Comparison of ENCODE assay signal across 7 mouse cellular contexts in genomic region chr5:69557404-69557935, GRCm38 (mm10). TPM values are rescaled to one million over a fixed set of nuclear protein-coding genes. Genes with fewer than 3 reads are reported as not detected.
DNase-seq lines count a peak whose midpoint lies in the region; ATAC-seq and TF ChIP-seq lines count a peak whose summit lies in the region.

No protein-coding gene starts in this region.

- 0 out of 2 replicates have a peak, but pooled peaks cover 4% of the 10 kb centered on the region for H3K36me3 ChIP-seq in lung, embryonic 16.5 days (ENCODE audit: control insufficient read depth, insufficient read depth, low read length)
- H3K36me3 ChIP-seq in embryonic facial prominence, embryonic 13.5 days, result peaks cover 21% of the 10 kb centered on the region
- H3K36me3 ChIP-seq in intestine, embryonic 16.5 days (ENCODE audit: control insufficient read depth, insufficient read depth, low read length), result no peaks in the 10 kb centered on the region
- peaks cover 14% of the 10 kb centered on the region; the same call in 1 of the 2 replicates for H3K36me3 ChIP-seq in midbrain, postnatal 0 days (ENCODE audit: insufficient read depth, low read length)

- TF ChIP-seq CTCF in midbrain, postnatal 0 days (IDR thresholded peaks at IDR 0.05), result no peak

- 6% methylated on average over 16 of the region's 16 CpGs for WGBS in lung, embryonic 16.5 days
- WGBS in embryonic facial prominence, embryonic 13.5 days, result 12% methylated on average over 16 of the region's 16 CpGs
- WGBS in intestine, embryonic 16.5 days, result 10% methylated on average over 16 of the region's 16 CpGs
- WGBS in midbrain, postnatal 0 days, result 10% methylated on average over 16 of the region's 16 CpGs

- no peaks in the 10 kb centered on the region for H3K27me3 ChIP-seq in lung, embryonic 16.5 days (ENCODE audit: control insufficient read depth, insufficient read depth, low read depth, low read length)
- H3K27me3 ChIP-seq in embryonic facial prominence, embryonic 13.5 days, result no peaks in the 10 kb centered on the region
- no peaks in the 10 kb centered on the region for H3K27me3 ChIP-seq in intestine, embryonic 16.5 days (replicated peaks; ENCODE audit: control insufficient read depth, insufficient read depth, low read length)
- no peaks in the 10 kb centered on the region for H3K27me3 ChIP-seq in midbrain, postnatal 0 days (ENCODE audit: insufficient read depth, low read length)

- ATAC-seq in lung, embryonic 16.5 days (ENCODE audit: low read depth), result no peak
- 0 out of 2 replicates have a peak, but pooled peaks have one; percentile 48 for ATAC-seq in embryonic facial prominence, embryonic 13.5 days (ENCODE audit: insufficient number of reproducible peaks, insufficient read depth, low FRiP score, low TSS enrichment, low read depth)
- ATAC-seq in intestine, embryonic 16.5 days, result peak; percentile 21; the same call in 1 of the 2 replicates
- no peak; the same call in 1 of the 2 replicates for ATAC-seq in midbrain, postnatal 0 days (ENCODE audit: low FRiP score)

- no peaks in the 10 kb centered on the region for H3K9me3 ChIP-seq in lung, embryonic 16.5 days (ENCODE audit: control insufficient read depth, low read length)
- H3K9me3 ChIP-seq in embryonic facial prominence, embryonic 13.5 days, result no peaks in the 10 kb centered on the region
- no peaks in the 10 kb centered on the region for H3K9me3 ChIP-seq in intestine, embryonic 16.5 days (ENCODE audit: control insufficient read depth, low read length)
- no peaks in the 10 kb centered on the region for H3K9me3 ChIP-seq in midbrain, postnatal 0 days (ENCODE audit: low read length)

- H3K4me2 ChIP-seq in lung, embryonic 16.5 days (ENCODE audit: low read depth, low read length), result peak overlapping the region; percentile 73
- peak overlapping the region; percentile 64 for H3K4me2 ChIP-seq in embryonic facial prominence, embryonic 13.5 days
- peak overlapping the region; percentile 59 for H3K4me2 ChIP-seq in intestine, embryonic 16.5 days (ENCODE audit: low read depth, low read length)
- H3K4me2 ChIP-seq in midbrain, postnatal 0 days (ENCODE audit: low read depth, low read length, poor library complexity, severe bottlenecking), result peak overlapping the region; percentile 66

- DNase-seq in lung, postnatal 4 days, result no peak
- peak; percentile 31 for DNase-seq in ZHBTc4 (ENCODE audit: low read depth, low spot score)
- DNase-seq in midbrain, postnatal 0 days (ENCODE audit: low spot score), result peak; percentile 38
- no peak for DNase-seq in urinary bladder, postnatal 4 days (ENCODE audit: low spot score in 2 of 2)

- H3K9ac ChIP-seq in lung, embryonic 16.5 days (ENCODE audit: low read length), result peak overlapping the region; percentile 98
- peak overlapping the region; percentile 97 for H3K9ac ChIP-seq in embryonic facial prominence, embryonic 13.5 days
- peak overlapping the region; percentile 96 for H3K9ac ChIP-seq in intestine, embryonic 16.5 days (ENCODE audit: low read depth, low read length)
- peak overlapping the region; percentile 90 for H3K9ac ChIP-seq in midbrain, postnatal 0 days (replicated peaks; ENCODE audit: low read length, poor library complexity, severe bottlenecking)

- H3K4me3 ChIP-seq in lung, embryonic 16.5 days (ENCODE audit: low read length), result peak overlapping the region; percentile 97
- peak overlapping the region; percentile 97 for H3K4me3 ChIP-seq in embryonic facial prominence, embryonic 13.5 days
- peak overlapping the region; percentile 84 for H3K4me3 ChIP-seq in intestine, embryonic 16.5 days (ENCODE audit: low read length)
- peak overlapping the region; percentile 93 for H3K4me3 ChIP-seq in midbrain, postnatal 0 days (ENCODE audit: low read depth, low read length)

- H3K27ac ChIP-seq in lung, embryonic 16.5 days (ENCODE audit: low read length), result peak overlapping the region; percentile 61; the same call in 1 of the 2 replicates
- H3K27ac ChIP-seq in embryonic facial prominence, embryonic 13.5 days, result peak overlapping the region; percentile 90
- H3K27ac ChIP-seq in intestine, embryonic 16.5 days (ENCODE audit: low read length), result peak overlapping the region; percentile 81; the same call in 1 of the 2 replicates
- H3K27ac ChIP-seq in midbrain, postnatal 0 days (ENCODE audit: low read depth, low read length), result peak overlapping the region; percentile 94

- peaks cover 2% of the 10 kb centered on the region for H3K4me1 ChIP-seq in lung, embryonic 16.5 days (replicated peaks; ENCODE audit: control insufficient read depth, insufficient read depth, low read length)
- 0 out of 2 replicates have a peak, but pooled peaks cover 2% of the 10 kb centered on the region for H3K4me1 ChIP-seq in embryonic facial prominence, embryonic 13.5 days
- no peaks in the 10 kb centered on the region for H3K4me1 ChIP-seq in intestine, embryonic 16.5 days (ENCODE audit: control insufficient read depth, insufficient read depth, low read length)
- no peaks in the 10 kb centered on the region for H3K4me1 ChIP-seq in midbrain, postnatal 0 days (ENCODE audit: insufficient read depth, low read length)

RNA-seq across cellular contexts. Expression of gene Guf1, which starts 0.7 kb away (rescaled TPM):
- 30.9 and 33.0 TPM in 2 replicates for polyA plus RNA-seq in lung, embryonic 16.5 days (2015; fragmentation: Nextera tagmentation; extraction: Ambion mirVana)
- polyA plus RNA-seq in embryonic facial prominence, embryonic 13.5 days (2015; fragmentation: Nextera tagmentation; extraction: Ambion mirVana), result 79.3 and 82.2 TPM in 2 replicates
- polyA plus RNA-seq in intestine, embryonic 16.5 days (2015; fragmentation: Nextera tagmentation; extraction: Ambion mirVana), result 33.1 and 35.3 TPM in 2 replicates
- 42.7 and 58.1 TPM in 2 replicates for total RNA-seq in midbrain, postnatal 0 days (2014; rRNA removed)
- polyA plus RNA-seq in midbrain, postnatal 0 days (2015; fragmentation: Nextera tagmentation; extraction: Ambion mirVana), result 33.4 and 35.5 TPM in 2 replicates

RNA-seq across cellular contexts. Expression of gene Yipf7, which starts 15.0 kb away (rescaled TPM):
- 0.60 and 0.68 TPM in 2 replicates for polyA plus RNA-seq in lung, embryonic 16.5 days (2015; fragmentation: Nextera tagmentation; extraction: Ambion mirVana)
- not detected in 2 replicates for polyA plus RNA-seq in embryonic facial prominence, embryonic 13.5 days (2015; fragmentation: Nextera tagmentation; extraction: Ambion mirVana)
- polyA plus RNA-seq in intestine, embryonic 16.5 days (2015; fragmentation: Nextera tagmentation; extraction: Ambion mirVana), result not detected in 2 replicates
- not detected in 2 replicates for total RNA-seq in midbrain, postnatal 0 days (2014; rRNA removed)
- polyA plus RNA-seq in midbrain, postnatal 0 days (2015; fragmentation: Nextera tagmentation; extraction: Ambion mirVana), result 0.12 TPM in 1 of 2 replicates, not detected in the other

RNA-seq across cellular contexts. Expression of gene Gnpda2, which starts 34.7 kb away (rescaled TPM):
- 48.4 and 48.9 TPM in 2 replicates for polyA plus RNA-seq in lung, embryonic 16.5 days (2015; fragmentation: Nextera tagmentation; extraction: Ambion mirVana)
- polyA plus RNA-seq in embryonic facial prominence, embryonic 13.5 days (2015; fragmentation: Nextera tagmentation; extraction: Ambion mirVana), result 52.7 and 54.8 TPM in 2 replicates
- polyA plus RNA-seq in intestine, embryonic 16.5 days (2015; fragmentation: Nextera tagmentation; extraction: Ambion mirVana), result 35.7 and 35.8 TPM in 2 replicates
- total RNA-seq in midbrain, postnatal 0 days (2014; rRNA removed), result 14.3 and 14.9 TPM in 2 replicates
- polyA plus RNA-seq in midbrain, postnatal 0 days (2015; fragmentation: Nextera tagmentation; extraction: Ambion mirVana), result 32.5 and 36.4 TPM in 2 replicates

Comparison
In these comparisons a context has a peak if more than half of its experiments do, and no peak if none do; other contexts are left out.
1. ATAC-seq: peak in embryonic facial prominence, embryonic 13.5 days (single experiment) and intestine, embryonic 16.5 days (single experiment); none in lung, embryonic 16.5 days (single experiment) and midbrain, postnatal 0 days (single experiment).
2. DNase-seq: peak in ZHBTc4 (single experiment) and midbrain, postnatal 0 days (single experiment); none in lung, postnatal 4 days (0 of 2) and urinary bladder, postnatal 4 days (0 of 2).
3. Peak in every context shown above with its lines, with median percentiles within 50 percentile points of each other: H3K27ac ChIP-seq, H3K4me2 ChIP-seq, H3K4me3 ChIP-seq and H3K9ac ChIP-seq.